Comparison of ENCODE assay signal across 8 mouse cellular contexts in genomic region chr10:128547361-128548032, GRCm38 (mm10). TPM values are rescaled to one million over a fixed set of nuclear protein-coding genes. Genes with fewer than 3 reads are reported as not detected.
DNase-seq lines count a peak whose midpoint lies in the region; ATAC-seq lines count a peak whose summit lies in the region.

Gene Zc3h10, minus strand, starts transcription at chr10:128547774.

- H3K4me1 ChIP-seq in brown adipose tissue, adult 24 weeks (ENCODE audit: control insufficient read depth, insufficient read depth, insufficient read length, low read length) = no peaks in the 10 kb centered on the region
- H3K4me1 ChIP-seq in heart, embryonic 13.5 days = peaks cover 31% of the 10 kb centered on the region
- peaks cover 35% of the 10 kb centered on the region for H3K4me1 ChIP-seq in liver, embryonic 13.5 days (replicated peaks)
- H3K4me1 ChIP-seq in stomach, embryonic 16.5 days (ENCODE audit: control insufficient read depth, insufficient read depth, low read length) = peaks cover 6% of the 10 kb centered on the region; the same call in 1 of the 2 replicates

- H3K4me3 ChIP-seq in brown adipose tissue, adult 24 weeks (ENCODE audit: insufficient read depth, low read depth, low read length) = peak within 1 kb of the TSS; percentile 83
- H3K4me3 ChIP-seq in heart, embryonic 13.5 days = peak within 1 kb of the TSS; percentile 83
- peak within 1 kb of the TSS; percentile 81 for H3K4me3 ChIP-seq in liver, embryonic 13.5 days (replicated peaks)
- H3K4me3 ChIP-seq in stomach, embryonic 16.5 days (replicated peaks; ENCODE audit: low read length) = peak within 1 kb of the TSS; percentile 67

- H3K27me3 ChIP-seq in heart, embryonic 13.5 days (replicated peaks) = no peaks in the 10 kb centered on the region
- no peaks in the 10 kb centered on the region for H3K27me3 ChIP-seq in liver, embryonic 13.5 days
- no peaks in the 10 kb centered on the region for H3K27me3 ChIP-seq in stomach, embryonic 16.5 days (ENCODE audit: control insufficient read depth, insufficient read depth, low read length)

- no peaks in the 10 kb centered on the region for H3K9me3 ChIP-seq in heart, embryonic 13.5 days
- no peaks in the 10 kb centered on the region for H3K9me3 ChIP-seq in liver, embryonic 13.5 days (replicated peaks)
- H3K9me3 ChIP-seq in stomach, embryonic 16.5 days (replicated peaks; ENCODE audit: control insufficient read depth, low read length) = no peaks in the 10 kb centered on the region

- peak within 1 kb of the TSS; percentile 93 for H3K4me2 ChIP-seq in heart, embryonic 13.5 days
- H3K4me2 ChIP-seq in liver, embryonic 13.5 days = peak within 1 kb of the TSS; percentile 88
- peak within 1 kb of the TSS; percentile 82 for H3K4me2 ChIP-seq in stomach, embryonic 16.5 days (ENCODE audit: low read depth, low read length)

- peak within 1 kb of the TSS; percentile 87 for H3K27ac ChIP-seq in brown adipose tissue, adult 24 weeks (replicated peaks; ENCODE audit: low read depth, low read length)
- peak within 1 kb of the TSS; percentile 97 for H3K27ac ChIP-seq in heart, embryonic 13.5 days (replicated peaks)
- peak within 1 kb of the TSS; percentile 93 for H3K27ac ChIP-seq in liver, embryonic 13.5 days
- H3K27ac ChIP-seq in stomach, embryonic 16.5 days (ENCODE audit: low read length) = peak within 1 kb of the TSS; percentile 95

- DNase-seq in CD4-positive, CD25-positive, alpha-beta regulatory T cell, adult 2 months (ENCODE audit: low read depth, low spot score) = peak; percentile 98
- peak; percentile 95 for DNase-seq in fat pad, adult 2 months (ENCODE audit: extremely low read depth, low read depth, low spot score)
- DNase-seq in kidney, postnatal 14 days = peak; percentile 97
- peak; percentile 95 for DNase-seq in liver, embryonic 13.5 days
- DNase-seq in neural tube, embryonic 10.5 days (ENCODE audit: extremely low spot score, low spot score) = peak; percentile 94

- H3K36me3 ChIP-seq in heart, embryonic 13.5 days = peaks cover 34% of the 10 kb centered on the region
- peaks cover 32% of the 10 kb centered on the region for H3K36me3 ChIP-seq in liver, embryonic 13.5 days
- H3K36me3 ChIP-seq in stomach, embryonic 16.5 days (ENCODE audit: control insufficient read depth, insufficient read depth, low read length) = peaks cover 12% of the 10 kb centered on the region

- under 1% methylated on average over 49 of the region's 50 CpGs for WGBS in heart, embryonic 13.5 days
- WGBS in liver, embryonic 13.5 days (ENCODE audit: insufficient replicate concordance) = under 1% methylated on average over 50 of the region's 50 CpGs
- under 1% methylated on average over 50 of the region's 50 CpGs for WGBS in stomach, embryonic 16.5 days

- H3K9ac ChIP-seq in heart, embryonic 13.5 days = peak within 1 kb of the TSS; percentile 99
- peak within 1 kb of the TSS; percentile 93 for H3K9ac ChIP-seq in liver, embryonic 13.5 days
- peak within 1 kb of the TSS; percentile 96 for H3K9ac ChIP-seq in stomach, embryonic 16.5 days (ENCODE audit: low read length)

- peak; percentile 87 for ATAC-seq in heart, embryonic 13.5 days (ENCODE audit: extremely low read depth, insufficient number of reproducible peaks, low FRiP score, low TSS enrichment)
- peak; percentile 88 for ATAC-seq in liver, embryonic 13.5 days (ENCODE audit: low read depth)
- ATAC-seq in stomach, embryonic 16.5 days (ENCODE audit: insufficient read depth, low FRiP score) = peak; percentile 92

RNA-seq across cellular contexts. Expression of gene Zc3h10, which starts in this region (rescaled TPM):
- 4.7 TPM in 2 replicates for polyA plus RNA-seq in brown adipose tissue, adult 24 weeks (2012; ENCODE audit: insufficient read depth, insufficient read length, missing spikeins)
- 7.6 and 9.4 TPM in 2 replicates for polyA plus RNA-seq in heart, embryonic 13.5 days (2015; fragmentation: Nextera tagmentation; extraction: Ambion mirVana)
- 6.2 and 7.1 TPM in 2 replicates for polyA plus RNA-seq in liver, embryonic 13.5 days (2015; fragmentation: Nextera tagmentation; extraction: Ambion mirVana)
- 10.7 and 10.8 TPM in 2 replicates for polyA plus RNA-seq in stomach, embryonic 16.5 days (2015; fragmentation: Nextera tagmentation; extraction: Ambion mirVana)

Comparison
In these comparisons a context has a peak if more than half of its experiments do, and no peak if none do; other contexts are left out.
1. Peak in every context shown above with its lines: DNase-seq, ATAC-seq, H3K4me3 ChIP-seq and H3K27ac ChIP-seq.